Mouse (Mus musculus): ENCODE measurements around the gene Tubd1. TPM values are rescaled to one million over a fixed set of nuclear protein-coding genes. Genes with fewer than 3 reads are reported as not detected.

The Tubd1 gene
- polyA plus RNA-seq, 1 experiment from 2014 or later = 9.8 TPM

DNA sequence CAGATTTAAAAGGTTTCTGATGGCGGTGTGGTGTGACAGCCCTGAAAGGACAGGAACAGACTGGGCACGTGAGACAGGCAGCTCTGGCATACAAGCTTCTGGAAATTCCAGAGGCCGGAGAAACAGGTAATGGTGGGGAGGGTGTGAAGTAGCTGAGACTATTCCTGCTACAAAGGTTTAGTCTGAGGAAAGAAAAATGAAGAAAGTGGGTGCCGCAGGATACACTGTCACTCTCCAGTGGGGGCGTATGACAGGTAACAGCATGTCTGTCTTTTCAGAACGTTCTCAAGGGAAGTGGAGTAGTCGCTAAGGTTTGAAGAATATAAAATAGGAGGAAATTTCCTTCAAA lies 55.4 kb downstream of the Tubd1 start:
- Histone ChIP-seq H3K9ac (no peak overlapping the region), H3K27ac (replicated peaks) (no peak overlapping the region), H3K4me3 (replicated peaks) (no peak overlapping the region), H3K36me3 (replicated peaks) (peaks cover 22% of the 10 kb centered on the region), H3K27me3 (no peaks in the 10 kb centered on the region), H3K4me1 (replicated peaks) (peaks cover 14% of the 10 kb centered on the region; the same call in 1 of the 2 replicates), H3K4me2 (no peak overlapping the region), H3K9me3 (replicated peaks) (no peaks in the 10 kb centered on the region)
- ATAC-seq (ENCODE audit: insufficient read depth) = no peak
- 91% methylated on average over 7 of the region's 7 CpGs for WGBS (ENCODE audit: insufficient replicate concordance)

GRCm38 (mm10) chr11:86602116-86602515 lies 57.3 kb downstream of the Tubd1 start:
- H3K4me3 ChIP-seq (replicated peaks) = no peak overlapping the region
- H3K4me2 ChIP-seq = no peak overlapping the region
- ATAC-seq (ENCODE audit: insufficient read depth) = no peak
- H3K9me3 ChIP-seq (replicated peaks) = no peaks in the 10 kb centered on the region
- no peak overlapping the region for H3K9ac ChIP-seq
- H3K36me3 ChIP-seq (replicated peaks) = peaks cover 34% of the 10 kb centered on the region
- H3K4me1 ChIP-seq (replicated peaks) = peaks cover 9% of the 10 kb centered on the region
- 74% methylated on average over 3 of the region's 3 CpGs for WGBS (ENCODE audit: insufficient replicate concordance)
- H3K27ac ChIP-seq (replicated peaks) = no peak overlapping the region
- no peaks in the 10 kb centered on the region for H3K27me3 ChIP-seq

DNA sequence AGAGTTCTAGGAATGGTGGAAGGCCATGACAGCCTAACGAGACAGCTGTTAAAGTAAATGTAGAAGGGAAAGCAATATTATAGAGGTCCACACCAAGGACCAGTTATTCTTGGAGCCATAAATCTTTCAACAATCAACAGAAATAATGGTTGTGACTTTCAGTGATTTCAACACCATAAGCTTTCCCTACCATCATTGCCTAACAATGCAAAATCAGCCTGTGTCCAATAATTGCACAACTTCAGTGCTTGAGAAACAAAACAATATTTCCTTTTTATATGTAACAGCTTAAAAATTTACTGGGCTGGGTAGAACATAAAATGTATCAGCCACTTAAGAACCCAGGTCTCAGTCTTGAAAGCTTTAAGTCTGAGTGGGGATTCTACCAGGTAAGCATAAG lies 58.9 kb downstream of the Tubd1 start:
- 83% methylated on average over 1 of the region's 1 CpGs for WGBS (ENCODE audit: insufficient replicate concordance)
- Histone ChIP-seq H3K9ac (no peak overlapping the region), H3K36me3 (replicated peaks) (peaks cover 43% of the 10 kb centered on the region), H3K27ac (replicated peaks) (peak overlapping the region; percentile 48), H3K27me3 (no peaks in the 10 kb centered on the region), H3K4me2 (no peak overlapping the region), H3K9me3 (replicated peaks) (no peaks in the 10 kb centered on the region), H3K4me1 (replicated peaks) (peaks cover 10% of the 10 kb centered on the region), H3K4me3 (replicated peaks) (no peak overlapping the region)
- no peak for ATAC-seq (ENCODE audit: insufficient read depth)

GRCm38 (mm10) chr11:86604289-86604688 lies 59.5 kb downstream of the Tubd1 start:
- H3K4me2 ChIP-seq = no peak overlapping the region
- no peak overlapping the region for H3K9ac ChIP-seq
- H3K4me3 ChIP-seq (replicated peaks) = no peak overlapping the region
- peaks cover 10% of the 10 kb centered on the region for H3K4me1 ChIP-seq (replicated peaks)
- H3K9me3 ChIP-seq (replicated peaks) = no peaks in the 10 kb centered on the region
- WGBS (ENCODE audit: insufficient replicate concordance) = 80% methylated on average over 3 of the region's 3 CpGs
- peaks cover 42% of the 10 kb centered on the region for H3K36me3 ChIP-seq (replicated peaks)
- ATAC-seq (ENCODE audit: insufficient read depth) = no peak
- H3K27ac ChIP-seq (replicated peaks) = peak overlapping the region; percentile 48
- no peaks in the 10 kb centered on the region for H3K27me3 ChIP-seq

DNA sequence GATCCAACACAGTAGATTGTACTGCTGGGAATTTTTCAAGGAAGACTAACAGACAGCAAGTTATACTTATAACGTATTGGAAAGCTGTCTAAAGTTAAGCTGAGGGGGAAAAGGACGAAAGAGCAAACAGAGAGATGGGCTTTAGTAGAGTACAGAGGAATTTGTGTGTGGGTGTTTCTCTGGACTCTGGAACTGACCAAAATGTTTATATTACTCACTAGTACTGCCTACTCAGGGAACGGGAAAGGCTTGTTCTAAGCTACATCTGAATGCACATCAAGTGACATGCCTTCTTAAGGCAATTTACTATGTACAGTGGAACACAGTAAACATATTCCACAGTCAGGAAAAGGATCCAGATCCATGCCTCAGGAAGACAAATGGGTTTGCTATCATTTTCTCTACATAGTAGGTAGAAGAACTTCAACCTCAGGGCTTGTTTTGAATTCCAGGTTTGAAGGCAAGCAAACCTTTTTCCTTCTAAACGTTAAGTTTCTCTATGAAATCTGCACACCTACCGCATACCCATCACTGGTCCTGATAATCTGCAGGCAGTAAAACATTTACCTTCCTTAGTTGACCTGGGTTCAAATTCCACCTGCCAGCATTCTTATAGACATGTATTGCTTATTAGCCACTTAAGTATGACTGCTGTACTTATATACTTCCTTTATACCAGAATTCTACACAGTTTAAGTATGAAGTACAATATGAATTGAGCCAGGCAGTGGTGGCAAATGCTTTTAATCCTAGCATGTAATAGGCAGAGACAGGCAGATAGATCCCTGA lies 60.1 kb downstream of the Tubd1 start:
- Histone ChIP-seq H3K27ac (replicated peaks) (peak overlapping the region; percentile 48), H3K4me2 (no peak overlapping the region), H3K27me3 (no peaks in the 10 kb centered on the region), H3K4me3 (replicated peaks) (no peak overlapping the region), H3K4me1 (replicated peaks) (peaks cover 13% of the 10 kb centered on the region), H3K36me3 (replicated peaks) (peaks cover 39% of the 10 kb centered on the region), H3K9me3 (replicated peaks) (no peaks in the 10 kb centered on the region), H3K9ac (no peak overlapping the region)
- 71% methylated on average over 5 of the region's 5 CpGs for WGBS (ENCODE audit: insufficient replicate concordance)
- ATAC-seq (ENCODE audit: insufficient read depth) = no peak

DNA sequence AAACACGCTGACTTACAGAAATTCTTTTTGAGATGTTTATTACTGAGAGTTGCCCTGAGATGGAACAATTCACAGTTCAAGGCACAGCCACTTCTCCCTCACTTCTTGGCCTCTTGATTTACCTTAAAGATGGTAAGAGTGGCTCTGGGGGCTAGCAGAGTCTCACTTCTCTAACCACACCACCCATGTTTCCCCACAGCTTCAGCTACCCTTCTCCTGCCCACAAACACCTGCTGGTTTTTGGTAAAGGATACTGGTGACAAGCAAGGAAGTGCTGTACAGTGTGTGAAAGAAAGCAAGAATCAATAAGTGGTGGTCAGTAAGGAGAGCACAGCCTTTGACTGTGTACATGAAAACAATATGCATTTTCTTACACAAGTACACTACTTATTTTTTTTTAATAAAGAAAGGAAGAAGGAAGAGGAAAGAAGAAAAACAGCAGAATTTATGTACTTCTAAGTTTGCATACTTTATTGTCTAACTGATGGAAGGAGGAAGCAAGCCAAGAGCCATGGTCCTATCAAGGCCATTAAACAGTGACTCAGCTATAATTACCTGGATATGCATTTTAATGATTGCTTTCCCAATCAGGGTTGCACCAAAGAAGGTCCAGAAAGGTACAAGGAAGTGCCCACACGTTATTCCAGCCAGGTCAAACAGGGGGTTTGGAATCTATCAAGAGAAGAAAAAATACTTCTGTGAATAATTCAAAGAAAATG lies 62.0 kb downstream of the Tubd1 start:
- Histone ChIP-seq H3K4me1 (replicated peaks) (peaks cover 29% of the 10 kb centered on the region), H3K9me3 (replicated peaks) (no peaks in the 10 kb centered on the region), H3K27ac (replicated peaks) (no peak overlapping the region), H3K4me2 (no peak overlapping the region), H3K9ac (no peak overlapping the region), H3K36me3 (replicated peaks) (peaks cover 42% of the 10 kb centered on the region), H3K4me3 (replicated peaks) (no peak overlapping the region), H3K27me3 (no peaks in the 10 kb centered on the region)
- whole genome bisulfite sequencing (ENCODE audit: insufficient replicate concordance) = 77% methylated on average over 2 of the region's 2 CpGs
- no peak for ATAC-seq (ENCODE audit: insufficient read depth)

GRCm38 (mm10) chr11:86607808-86608350 lies 63.1 kb downstream of the Tubd1 start:
- 75% methylated on average over 2 of the region's 2 CpGs for WGBS (ENCODE audit: insufficient replicate concordance)
- no peak overlapping the region for H3K4me2 ChIP-seq

DNA sequence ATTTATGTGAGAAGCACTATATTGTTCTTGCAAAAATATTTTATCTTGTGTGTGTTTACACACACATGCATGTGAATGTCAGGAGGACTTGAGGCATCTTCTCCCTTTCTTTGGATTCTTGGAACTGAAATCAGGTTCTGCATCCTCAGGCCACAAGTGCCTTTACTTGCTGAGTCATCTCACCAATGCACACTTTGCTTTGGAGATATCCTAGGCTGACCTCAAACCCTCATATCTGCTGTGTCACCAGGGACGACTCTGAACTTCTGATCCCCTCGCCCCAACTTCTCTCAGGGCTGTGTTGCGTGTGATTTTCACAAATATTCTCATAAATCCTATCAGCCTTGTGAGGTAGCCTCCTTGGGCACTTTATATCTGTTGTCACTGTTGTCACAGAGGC lies 65.4 kb downstream of the Tubd1 start:
- Histone ChIP-seq H3K27ac (replicated peaks) (peak overlapping the region; percentile 84), H3K4me1 (replicated peaks) (peaks cover 48% of the 10 kb centered on the region), H3K36me3 (replicated peaks) (peaks cover 36% of the 10 kb centered on the region), H3K9ac (no peak overlapping the region), H3K27me3 (no peaks in the 10 kb centered on the region), H3K4me3 (replicated peaks) (no peak overlapping the region), H3K9me3 (replicated peaks) (no peaks in the 10 kb centered on the region), H3K4me2 (peak overlapping the region; percentile 6; the same call in 1 of the 2 replicates)
- ATAC-seq (ENCODE audit: insufficient read depth) = peak; percentile 82
- WGBS (ENCODE audit: insufficient replicate concordance) = 9% methylated on average over 3 of the region's 3 CpGs

More at GRCm38 (mm10) chr11:86607808-86608350, 63.1 kb downstream of the Tubd1 start:
- no peak overlapping the region for H3K27ac ChIP-seq (replicated peaks)
- H3K9me3 ChIP-seq (replicated peaks) = no peaks in the 10 kb centered on the region
- no peaks in the 10 kb centered on the region for H3K27me3 ChIP-seq
- H3K4me3 ChIP-seq (replicated peaks) = no peak overlapping the region
- ATAC-seq (ENCODE audit: insufficient read depth) = no peak
- peaks cover 42% of the 10 kb centered on the region for H3K36me3 ChIP-seq (replicated peaks)
- H3K4me1 ChIP-seq (replicated peaks) = peaks cover 37% of the 10 kb centered on the region
- H3K9ac ChIP-seq = no peak overlapping the region

GRCm38 (mm10) chr11:86611991-86612390 lies 67.2 kb downstream of the Tubd1 start:
- no peak overlapping the region for H3K4me3 ChIP-seq (replicated peaks)
- peaks cover 31% of the 10 kb centered on the region for H3K36me3 ChIP-seq (replicated peaks)
- peaks cover 58% of the 10 kb centered on the region for H3K4me1 ChIP-seq (replicated peaks)
- WGBS (ENCODE audit: insufficient replicate concordance) = 84% methylated on average over 1 of the region's 1 CpGs
- no peak for ATAC-seq (ENCODE audit: insufficient read depth)
- no peak overlapping the region for H3K9ac ChIP-seq
- H3K9me3 ChIP-seq (replicated peaks) = no peaks in the 10 kb centered on the region
- no peak overlapping the region for H3K4me2 ChIP-seq
- H3K27me3 ChIP-seq = no peaks in the 10 kb centered on the region
- peak overlapping the region; percentile 16; the same call in 1 of the 2 replicates for H3K27ac ChIP-seq (replicated peaks)

DNA sequence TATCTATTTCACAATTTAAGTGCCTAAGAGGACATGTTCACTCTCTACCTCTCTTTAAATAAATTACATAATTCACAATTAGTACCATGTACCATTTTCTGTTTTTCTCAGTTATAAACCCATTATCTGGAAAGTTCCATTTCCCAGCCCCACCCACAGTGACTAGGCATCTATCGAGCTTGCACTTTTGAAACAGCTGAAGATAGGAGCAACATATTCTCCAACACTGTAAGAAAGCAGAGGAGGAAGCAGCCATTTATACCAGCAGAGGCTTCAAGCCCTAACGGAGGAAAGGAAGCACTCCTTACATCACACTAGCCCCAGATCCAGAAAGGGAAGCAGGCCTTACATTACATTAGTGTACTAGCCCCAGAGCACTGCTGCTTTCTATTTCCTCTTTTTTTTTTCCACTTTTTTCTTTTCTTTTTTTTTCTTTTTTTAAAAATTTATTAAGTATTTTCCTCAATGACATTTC lies 69.3 kb downstream of the Tubd1 start:
- WGBS (ENCODE audit: insufficient replicate concordance) = 11% methylated on average over 2 of the region's 2 CpGs
- no peaks in the 10 kb centered on the region for H3K9me3 ChIP-seq (replicated peaks)
- H3K9ac ChIP-seq = peak overlapping the region; percentile 35
- H3K4me1 ChIP-seq (replicated peaks) = peaks cover 56% of the 10 kb centered on the region
- peak overlapping the region; percentile 53 for H3K4me2 ChIP-seq
- H3K4me3 ChIP-seq (replicated peaks) = no peak overlapping the region
- peak; percentile 82 for ATAC-seq (ENCODE audit: insufficient read depth)
- H3K27me3 ChIP-seq = no peaks in the 10 kb centered on the region
- H3K36me3 ChIP-seq (replicated peaks) = peaks cover 18% of the 10 kb centered on the region
- peak overlapping the region; percentile 96 for H3K27ac ChIP-seq (replicated peaks)

- Histone ChIP-seq H3K4me1 (replicated peaks) (peaks cover 56% of the 10 kb centered on the region), H3K4me2 (peak overlapping the region; percentile 53), H3K9me3 (replicated peaks) (no peaks in the 10 kb centered on the region), H3K36me3 (replicated peaks) (peaks cover 20% of the 10 kb centered on the region), H3K9ac (peak overlapping the region; percentile 35), H3K4me3 (replicated peaks) (no peak overlapping the region), H3K27me3 (no peaks in the 10 kb centered on the region), H3K27ac (replicated peaks) (peak overlapping the region; percentile 96)
- ATAC-seq (ENCODE audit: insufficient read depth) = no peak
- WGBS (ENCODE audit: insufficient replicate concordance) = 44% methylated on average over 5 of the region's 5 CpGs
Measured at GRCm38 (mm10) chr11:86614607-86615006, 69.8 kb downstream of the Tubd1 start.

Measured in liver, embryonic 15.5 days (tissue).